Mouse (Mus musculus) central nervous system, embryonic 14 days (tissue): ENCODE results near the gene Ccdc142. TPM values are rescaled to one million over a fixed set of nuclear protein-coding genes. Genes with fewer than 3 reads are reported as not detected.

Source experiments
- polyA plus RNA-seq: library from polyadenylated mRNA; depleted of rRNA; stranded (reverse); fragments of >200 nt; gene quantifications from 2 replicates; pipeline ENCODE4 v1.2.3, GENCODE M21; 2012; rRNA removed

The Ccdc142 gene
- 8.7 and 9.8 TPM in 2 replicates for polyA plus RNA-seq

GRCm38 (mm10) chr6:83101316-83101687, at the start of gene Ccdc142, which contains the start of gene Gm42688:
Gene Ccdc142, plus strand, starts transcription at chr6:83101601.
Gene Gm42688, plus strand, starts transcription at chr6:83101617.

GRCm38 (mm10) chr6:83054074-83054851, 47.1 kb upstream of the Ccdc142 start, which contains the start of gene Aup1:
Gene Aup1, plus strand, starts transcription at chr6:83054521.

GRCm38 (mm10) chr6:83054871-83055431, 46.5 kb upstream of the Ccdc142 start, which contains the start of gene Htra2:
Gene Htra2, minus strand, starts transcription at chr6:83055273.

GRCm38 (mm10) chr6:83057790-83058189, 43.6 kb upstream of the Ccdc142 start, which contains the start of gene Dqx1:
Gene Dqx1, plus strand, starts transcription at chr6:83057844.

GRCm38 (mm10) chr6:83070247-83070310, 31.3 kb upstream of the Ccdc142 start, which contains the start of gene Tlx2:
Gene Tlx2, minus strand, starts transcription at chr6:83070293.

GRCm38 (mm10) chr6:83077630-83078323, 23.6 kb upstream of the Ccdc142 start, which contains the start of gene Pcgf1:
Gene Pcgf1, plus strand, starts transcription at chr6:83077869.

GRCm38 (mm10) chr6:83086121-83087035, 15.0 kb upstream of the Ccdc142 start, which contains the start of gene Lbx2:
Gene Lbx2, plus strand, starts transcription at chr6:83086367.

GRCm38 (mm10) chr6:83108762-83109668, 7.6 kb downstream of the Ccdc142 start, which contains the start of gene Mrpl53:
Gene Mrpl53, plus strand, starts transcription at chr6:83109040.

GRCm38 (mm10) chr6:83115011-83115671, 13.7 kb downstream of the Ccdc142 start, which contains the start of gene Mogs:
Gene Mogs, plus strand, starts transcription at chr6:83115496.

GRCm38 (mm10) chr6:83120930-83121862, 19.8 kb downstream of the Ccdc142 start, which contains the start of gene Wbp1:
Gene Wbp1, minus strand, starts transcription at chr6:83121559.

GRCm38 (mm10) chr6:83125331-83125730, 23.9 kb downstream of the Ccdc142 start, which contains the start of gene Ino80b:
Gene Ino80b, minus strand, starts transcription at chr6:83125431.

GRCm38 (mm10) chr6:83134951-83135513, 33.6 kb downstream of the Ccdc142 start, which contains the start of gene Rtkn:
Gene Rtkn, plus strand, starts transcription at chr6:83135463.

GRCm38 (mm10) chr6:83156259-83156684, 54.9 kb downstream of the Ccdc142 start, which contains the start of the genes Wdr54 and 1700003E16Rik:
Gene Wdr54, minus strand, starts transcription at chr6:83156397.
Gene 1700003E16Rik, plus strand, starts transcription at chr6:83156404.

Other genes with a start within 250 kb of the Ccdc142 start
- gene Sema4f, start 161.8 kb upstream of the Ccdc142 start, polyA plus RNA-seq = 17.5 and 21.0 TPM in 2 replicates
- 0.12 and 0.28 TPM in 2 replicates for gene M1ap, start 154.7 kb upstream of the Ccdc142 start, polyA plus RNA-seq
- 3.2 and 7.1 TPM in 2 replicates for gene Dok1, start 68.1 kb upstream of the Ccdc142 start, polyA plus RNA-seq
- gene Loxl3, start 67.4 kb upstream of the Ccdc142 start, polyA plus RNA-seq = 8.4 and 18.4 TPM in 2 replicates
- 306 and 308 TPM in 2 replicates for gene Aup1, start 47.1 kb upstream of the Ccdc142 start, polyA plus RNA-seq
- 83.5 and 85.6 TPM in 2 replicates for gene Htra2, start 46.3 kb upstream of the Ccdc142 start, polyA plus RNA-seq
- 1.4 and 1.5 TPM in 2 replicates for gene Dqx1, start 43.8 kb upstream of the Ccdc142 start, polyA plus RNA-seq
- gene Tlx2, start 31.3 kb upstream of the Ccdc142 start, polyA plus RNA-seq = 0.28 and 3.1 TPM in 2 replicates
- gene Pcgf1, start 23.7 kb upstream of the Ccdc142 start, polyA plus RNA-seq = 62.5 and 64.1 TPM in 2 replicates
- gene Lbx2, start 15.2 kb upstream of the Ccdc142 start, polyA plus RNA-seq = 0.46 and 0.70 TPM in 2 replicates
- 9.4 and 10.1 TPM in 2 replicates for gene Gm42688, start within 50 bp of the Ccdc142 start, polyA plus RNA-seq
- gene Mrpl53, start 7.4 kb downstream of the Ccdc142 start, polyA plus RNA-seq = 114 and 124 TPM in 2 replicates
- 51.7 and 54.5 TPM in 2 replicates for gene Mogs, start 13.9 kb downstream of the Ccdc142 start, polyA plus RNA-seq
- gene Wbp1, start 20.0 kb downstream of the Ccdc142 start, polyA plus RNA-seq = 283 and 344 TPM in 2 replicates
- 44.4 and 48.3 TPM in 2 replicates for gene Ino80b, start 23.8 kb downstream of the Ccdc142 start, polyA plus RNA-seq
- 31.1 and 51.8 TPM in 2 replicates for gene Rtkn, start 33.9 kb downstream of the Ccdc142 start, polyA plus RNA-seq
- 22.1 and 23.0 TPM in 2 replicates for gene Wdr54, start 54.8 kb downstream of the Ccdc142 start, polyA plus RNA-seq
- 2.3 and 2.5 TPM in 2 replicates for gene 1700003E16Rik, start 54.8 kb downstream of the Ccdc142 start, polyA plus RNA-seq
- 202 and 214 TPM in 2 replicates for gene Dctn1, start 64.3 kb downstream of the Ccdc142 start, polyA plus RNA-seq
- gene Slc4a5, start 118.2 kb downstream of the Ccdc142 start, polyA plus RNA-seq = 3.4 and 4.1 TPM in 2 replicates
- 18.8 and 20.9 TPM in 2 replicates for gene Mthfd2, start 224.3 kb downstream of the Ccdc142 start, polyA plus RNA-seq
- gene Mob1a, start 224.4 kb downstream of the Ccdc142 start, polyA plus RNA-seq = 28.4 and 29.6 TPM in 2 replicates
- gene Bola3, start 247.5 kb downstream of the Ccdc142 start, polyA plus RNA-seq = 35.8 and 40.1 TPM in 2 replicates